Mouse (Mus musculus): ENCODE measurements around the gene Gm20388.

Gene Gm20388

GRCm38 (mm10) chr8:122074442-122074841, 2163.8 kb downstream of the Gm20388 start:
- no peak for DNase-seq (ENCODE audit: low spot score in 2 of 2)

DNA sequence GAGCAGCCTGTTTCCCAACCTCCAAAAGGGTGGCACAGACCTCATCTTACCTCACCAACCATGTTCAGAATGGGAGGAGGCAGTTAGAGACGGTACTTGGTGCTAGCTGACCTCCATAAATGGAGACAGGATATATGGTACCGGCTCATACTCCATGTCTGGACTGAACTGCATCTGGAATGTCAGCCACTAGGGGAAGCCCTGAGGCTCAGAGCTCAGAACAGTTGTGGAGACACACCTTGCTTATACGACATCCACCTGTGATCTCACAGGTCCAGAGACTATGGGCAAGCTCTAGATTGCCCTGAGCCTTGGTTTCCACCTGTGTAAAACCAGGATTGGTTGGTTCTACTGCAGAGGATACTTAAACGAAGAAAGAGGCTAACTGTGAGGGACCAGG, 2164.3 kb downstream of the Gm20388 start:
- no peak for DNase-seq (ENCODE audit: low spot score in 2 of 2)

- DNase-seq (ENCODE audit: low spot score in 2 of 2): no peak
These were observed 2165.7 kb downstream of the Gm20388 start for GRCm38 (mm10) chr8:122076183-122076842.

GRCm38 (mm10) chr8:122078321-122078720, 2167.7 kb downstream of the Gm20388 start:
- DNase-seq (ENCODE audit: low spot score in 2 of 2): no peak

- DNase-seq (ENCODE audit: low spot score in 2 of 2): no peak
These were observed 2168.5 kb downstream of the Gm20388 start for GRCm38 (mm10) chr8:122079093-122079492.

DNA sequence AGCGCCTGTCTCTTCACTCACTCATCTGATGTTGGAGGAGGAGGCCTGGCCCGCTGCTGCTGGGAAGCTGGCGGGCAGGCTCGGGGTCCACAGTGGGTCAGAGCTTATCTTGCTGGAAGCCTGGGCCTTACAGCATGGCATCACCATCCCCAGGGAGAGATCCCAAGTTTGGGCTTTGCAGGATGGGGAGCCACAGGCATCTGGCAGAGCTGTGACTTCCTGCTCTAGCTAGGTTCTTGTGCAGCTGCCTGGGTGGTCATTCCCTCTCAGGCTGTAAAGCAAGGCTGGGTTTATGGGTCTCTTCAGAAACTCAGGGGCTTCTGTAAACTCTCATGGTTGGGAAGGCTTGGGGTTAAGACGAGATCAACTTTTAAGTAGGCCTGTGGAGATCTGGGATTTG, 2169.7 kb downstream of the Gm20388 start:
- DNase-seq (ENCODE audit: low spot score in 2 of 2): no peak

- DNase-seq (ENCODE audit: low spot score in 2 of 2): no peak
These were observed 2172.8 kb downstream of the Gm20388 start for GRCm38 (mm10) chr8:122083401-122083800.

DNA sequence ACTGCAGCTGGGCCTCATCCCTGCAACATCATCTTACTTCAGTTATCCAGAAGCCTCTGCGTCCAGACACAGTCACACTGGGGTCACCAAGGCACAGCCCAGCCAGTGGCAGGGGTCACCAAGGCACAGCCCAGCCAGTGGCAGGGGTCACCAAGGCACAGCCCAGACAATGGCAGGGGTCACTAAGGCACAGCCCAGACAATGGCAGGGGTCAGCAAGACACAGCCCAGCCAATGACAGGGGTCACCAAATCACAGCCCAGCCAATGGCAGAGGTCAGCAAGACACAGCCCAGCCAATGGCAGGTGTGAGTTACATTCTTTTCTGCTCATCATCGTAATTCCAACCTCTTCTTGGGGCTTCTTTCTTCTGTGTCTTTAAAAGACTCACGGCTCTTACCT, 2173.5 kb downstream of the Gm20388 start:
- no peak for DNase-seq (ENCODE audit: low spot score in 2 of 2)

DNA sequence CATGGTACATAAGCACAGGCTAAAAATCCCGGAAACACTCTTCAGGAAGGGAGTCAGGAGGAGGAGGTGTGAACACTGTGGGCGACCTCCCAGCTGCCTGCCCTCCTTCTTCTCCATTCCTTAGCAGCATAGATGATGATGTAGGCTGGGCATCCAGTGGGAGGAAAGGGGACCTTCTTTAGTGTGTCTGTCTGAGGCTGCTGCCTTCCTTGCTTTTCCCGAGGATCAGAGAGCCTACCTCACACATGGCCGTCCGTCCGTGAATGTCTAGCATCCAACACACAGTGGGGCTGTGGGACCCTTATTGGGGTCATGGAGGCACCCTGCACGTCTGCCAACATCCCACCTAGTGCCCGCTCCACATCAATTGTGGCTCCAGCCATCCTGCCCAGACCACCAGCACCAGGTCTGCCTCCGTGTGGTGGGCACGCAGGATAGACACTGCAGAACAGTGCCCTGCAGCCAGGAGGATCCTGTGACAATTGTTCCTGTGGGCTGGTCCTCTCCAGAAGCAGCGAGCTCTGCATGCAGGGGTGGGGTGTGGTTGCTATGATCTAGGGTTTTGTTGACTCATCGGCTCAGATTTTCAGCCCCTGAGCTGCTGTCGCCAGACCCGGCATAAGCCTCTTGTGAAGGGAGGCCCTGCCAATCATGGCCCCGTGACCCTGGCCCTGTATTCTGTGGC, 2174.2 kb downstream of the Gm20388 start:
- DNase-seq (ENCODE audit: low spot score in 2 of 2): no peak

DNA sequence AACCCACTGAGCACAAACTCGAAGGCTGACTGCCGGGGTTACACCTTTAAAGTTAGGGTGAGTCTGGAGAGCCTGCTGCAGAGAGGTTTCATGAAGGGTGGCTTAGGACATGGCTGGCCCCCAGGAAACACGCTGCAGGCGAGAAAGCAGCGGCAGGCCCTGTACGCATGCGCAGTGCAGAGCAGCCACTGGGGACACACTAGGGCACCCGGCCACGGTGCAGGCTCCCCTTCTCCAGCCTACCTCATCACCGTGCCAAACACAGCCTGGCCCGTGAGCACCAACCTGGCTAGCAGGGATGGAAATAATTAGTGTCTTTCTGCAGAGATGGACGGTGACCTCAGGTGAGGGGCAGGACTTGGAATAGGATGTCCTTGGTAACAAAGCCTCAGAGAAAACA, 2175.4 kb downstream of the Gm20388 start:
- DNase-seq (ENCODE audit: low spot score in 2 of 2): no peak

- no peak for DNase-seq (ENCODE audit: low spot score in 2 of 2)
These were observed 2178.0 kb downstream of the Gm20388 start for GRCm38 (mm10) chr8:122088631-122089030.

GRCm38 (mm10) chr8:122089186-122089700, 2178.6 kb downstream of the Gm20388 start:
- no peak for DNase-seq (ENCODE audit: low spot score in 2 of 2)

DNA sequence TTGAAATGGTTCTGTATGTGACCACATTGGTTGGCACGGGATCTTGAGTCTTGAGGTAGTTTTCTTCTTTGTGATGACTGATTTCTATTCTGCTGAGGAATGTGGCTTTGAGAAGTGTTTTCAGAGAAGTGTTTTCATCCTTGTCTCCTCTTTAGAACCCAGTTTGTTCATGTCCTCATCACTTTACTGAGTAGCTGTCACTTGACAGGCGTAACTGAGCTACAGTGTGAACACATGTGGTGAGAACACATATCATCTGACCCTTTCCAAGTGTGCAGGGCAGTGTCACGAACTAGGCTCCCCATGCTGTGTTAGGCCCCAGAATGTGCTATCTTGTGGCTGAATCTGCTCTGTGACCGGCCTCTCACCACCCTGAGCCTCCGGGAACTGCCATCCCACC, 2181.8 kb downstream of the Gm20388 start:
- no peak for DNase-seq (ENCODE audit: low spot score in 2 of 2)

- no peak for DNase-seq (ENCODE audit: low spot score in 2 of 2)
These were observed 2188.1 kb downstream of the Gm20388 start for GRCm38 (mm10) chr8:122098766-122099165.

DNA sequence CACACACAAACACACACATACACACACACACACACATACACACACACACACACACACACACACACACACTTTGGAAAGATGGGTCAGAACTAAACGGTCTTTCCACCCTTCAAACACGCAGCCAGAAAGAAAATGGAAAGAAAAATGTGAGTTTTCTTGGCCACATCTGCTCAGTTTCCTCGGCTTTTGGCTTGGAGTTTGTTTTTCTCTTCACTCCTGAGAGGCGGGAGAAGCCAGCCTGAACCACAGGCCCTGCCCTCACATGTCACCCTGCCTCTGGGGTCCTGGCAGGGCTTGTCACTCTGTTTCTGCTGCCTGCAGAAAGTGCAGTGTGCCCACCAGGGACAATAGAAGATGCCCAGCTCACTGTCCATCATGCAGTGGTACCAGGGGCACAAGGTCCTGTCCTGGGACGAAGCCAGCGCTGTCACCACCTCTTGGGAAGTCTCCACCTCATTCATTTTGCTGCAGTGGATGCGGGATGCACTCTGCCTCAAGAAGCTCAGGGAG, 2189.1 kb downstream of the Gm20388 start:
- no peak for DNase-seq (ENCODE audit: low spot score in 2 of 2)

DNA sequence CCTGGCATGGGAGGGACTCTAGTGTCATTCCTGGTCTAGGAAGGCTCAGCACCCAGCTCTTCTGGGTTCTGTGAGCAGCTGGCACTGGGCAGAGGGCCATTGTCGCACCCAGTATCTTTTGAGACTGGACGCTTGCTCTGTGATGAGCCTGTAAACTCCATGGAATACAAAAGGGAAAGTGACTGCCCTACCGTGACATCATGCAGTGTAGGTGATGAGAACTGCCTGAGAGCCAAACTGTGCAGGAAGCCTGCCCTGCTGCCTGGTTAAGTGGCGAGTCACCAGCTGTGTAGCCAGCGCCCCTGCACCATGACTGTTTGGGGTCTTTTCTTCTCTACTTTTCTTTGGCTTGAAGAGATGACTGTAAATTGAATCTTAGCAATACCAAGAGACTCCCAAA, 2191.2 kb downstream of the Gm20388 start:
- no peak for DNase-seq (ENCODE audit: low spot score in 2 of 2)

DNA sequence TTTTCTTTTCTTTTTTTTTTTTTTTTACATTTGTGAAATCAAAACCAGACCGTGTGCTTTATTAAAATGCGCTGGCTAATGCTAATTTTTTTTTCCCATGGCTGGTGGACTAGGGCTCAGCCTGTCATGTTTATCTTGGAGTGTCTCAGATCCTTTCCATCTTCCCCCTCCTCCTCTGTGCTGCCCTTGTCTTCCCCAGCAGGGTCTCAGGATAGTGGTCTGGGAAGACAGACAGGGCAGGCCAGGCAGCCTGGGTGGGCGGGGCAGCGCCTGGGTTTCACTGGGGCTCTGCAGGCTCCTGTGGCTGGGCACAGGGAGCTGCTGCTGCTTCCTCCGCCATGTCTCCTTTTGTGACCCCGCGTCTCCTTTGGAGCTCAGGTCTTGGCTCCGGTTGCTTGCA, 2191.6 kb downstream of the Gm20388 start:
- DNase-seq (ENCODE audit: low spot score in 2 of 2): no peak

GRCm38 (mm10) chr8:122103241-122103640, 2192.6 kb downstream of the Gm20388 start:
- DNase-seq (ENCODE audit: low spot score in 2 of 2): no peak

DNA sequence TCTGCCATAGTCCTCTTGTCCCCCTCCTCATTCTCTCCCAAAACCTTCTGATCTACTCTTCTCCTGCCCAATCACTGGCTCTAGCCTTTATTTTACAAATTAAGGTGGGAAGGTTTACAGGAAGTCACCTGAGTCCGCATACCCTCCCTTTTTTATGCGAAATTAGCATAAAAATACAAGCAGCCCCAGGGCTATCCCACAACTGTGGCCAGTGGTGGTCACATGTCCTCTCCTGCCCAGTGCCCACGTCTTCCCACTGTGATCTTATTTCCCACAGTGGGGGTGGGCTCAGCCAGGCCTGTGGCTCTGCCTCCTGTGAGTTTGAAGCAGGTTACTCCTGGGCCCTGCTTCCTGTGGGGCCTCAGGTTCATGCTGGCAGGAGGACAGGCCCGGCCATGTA, 2194.0 kb downstream of the Gm20388 start:
- no peak for DNase-seq (ENCODE audit: low spot score in 2 of 2)

DNA sequence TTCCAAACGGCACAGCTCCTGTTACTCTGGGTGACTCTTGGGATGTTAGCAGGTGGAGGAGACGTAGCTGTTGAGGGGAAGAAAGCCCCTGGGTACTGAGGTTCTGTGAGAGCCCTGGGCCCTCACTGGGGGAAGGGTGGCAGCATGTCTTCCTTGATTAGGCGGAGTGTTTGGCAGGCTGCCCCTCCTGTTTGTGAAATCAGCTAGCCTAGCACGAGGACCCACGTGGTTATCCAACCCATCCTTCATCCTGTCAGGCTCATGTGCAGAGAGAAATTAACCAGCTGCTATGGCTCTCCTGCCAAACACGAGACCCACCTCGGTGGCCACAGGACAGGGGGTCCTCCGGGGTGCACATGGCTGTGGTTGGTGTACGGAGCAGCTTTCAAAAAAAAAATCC, 2195.6 kb downstream of the Gm20388 start:
- DNase-seq (ENCODE audit: low spot score in 2 of 2): no peak

DNA sequence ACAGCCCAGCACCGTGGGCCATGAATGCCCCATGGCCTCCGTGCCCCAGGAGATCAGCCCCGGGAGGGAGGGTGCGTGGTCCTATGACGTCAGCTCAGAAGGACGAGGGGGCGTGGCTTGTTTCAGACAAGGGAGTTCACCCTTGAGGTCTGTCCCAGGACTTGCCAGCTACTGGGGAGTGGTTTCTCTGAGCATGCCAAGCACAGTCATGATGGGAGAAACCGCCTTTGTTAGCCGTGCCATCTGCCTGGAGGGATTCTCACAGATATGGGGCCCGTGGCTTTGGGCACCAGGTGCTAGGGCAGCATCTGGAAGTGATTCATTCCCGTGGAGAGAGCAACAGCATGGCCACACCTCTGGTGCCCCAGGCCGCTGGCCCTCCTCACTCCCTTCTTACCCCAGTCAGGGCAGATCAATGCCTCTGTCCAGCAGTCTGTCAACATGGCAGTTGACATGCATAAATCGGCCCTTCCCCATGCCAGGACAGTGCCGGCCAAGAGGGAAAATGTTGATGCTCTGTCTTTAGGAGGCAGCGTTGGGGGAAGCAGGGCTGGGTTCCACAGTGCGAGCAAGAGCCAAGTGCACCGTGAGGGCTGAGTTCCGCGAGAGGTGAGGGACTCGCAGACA, 2199.7 kb downstream of the Gm20388 start:
- no peak for DNase-seq (ENCODE audit: low spot score in 2 of 2)

GRCm38 (mm10) chr8:122110867-122111253, 2200.2 kb downstream of the Gm20388 start:
- DNase-seq (ENCODE audit: low spot score in 2 of 2): no peak

- DNase-seq (ENCODE audit: low spot score in 2 of 2): no peak
These were observed 2201.1 kb downstream of the Gm20388 start for GRCm38 (mm10) chr8:122111745-122112144.
